Mouse (Mus musculus): ENCODE data around the gene Cyp8b1.

DNA sequence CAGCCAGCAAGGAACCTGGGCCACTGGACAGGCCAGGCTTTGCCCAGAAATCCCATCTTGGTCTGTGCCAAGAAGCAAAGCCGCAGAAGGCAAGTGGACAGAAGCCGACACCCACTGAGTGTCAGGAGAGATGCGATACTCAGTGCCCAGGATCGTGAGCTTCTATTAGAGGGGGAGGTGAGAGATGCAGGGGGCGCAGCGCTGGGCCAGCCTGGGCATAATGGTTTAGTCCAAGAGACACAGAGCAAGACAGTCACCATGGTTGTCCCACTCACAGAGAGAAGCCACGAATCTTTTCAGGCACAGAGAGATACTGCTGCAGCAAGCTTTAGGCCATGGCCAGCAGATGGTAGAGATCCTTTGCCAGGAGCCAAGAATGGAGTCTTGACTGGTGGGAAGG lies 48.8 kb upstream of the Cyp8b1 start:
- no peak for TF ChIP-seq GATA1 (IDR thresholded peaks at IDR 0.05; ENCODE audit: low read length)
- no peak for TF ChIP-seq TAL1 (IDR thresholded peaks at IDR 0.05; ENCODE audit: low read length)
